Mouse (Mus musculus): ENCODE data around the gene Nol6.

Gene Nol6

DNA sequence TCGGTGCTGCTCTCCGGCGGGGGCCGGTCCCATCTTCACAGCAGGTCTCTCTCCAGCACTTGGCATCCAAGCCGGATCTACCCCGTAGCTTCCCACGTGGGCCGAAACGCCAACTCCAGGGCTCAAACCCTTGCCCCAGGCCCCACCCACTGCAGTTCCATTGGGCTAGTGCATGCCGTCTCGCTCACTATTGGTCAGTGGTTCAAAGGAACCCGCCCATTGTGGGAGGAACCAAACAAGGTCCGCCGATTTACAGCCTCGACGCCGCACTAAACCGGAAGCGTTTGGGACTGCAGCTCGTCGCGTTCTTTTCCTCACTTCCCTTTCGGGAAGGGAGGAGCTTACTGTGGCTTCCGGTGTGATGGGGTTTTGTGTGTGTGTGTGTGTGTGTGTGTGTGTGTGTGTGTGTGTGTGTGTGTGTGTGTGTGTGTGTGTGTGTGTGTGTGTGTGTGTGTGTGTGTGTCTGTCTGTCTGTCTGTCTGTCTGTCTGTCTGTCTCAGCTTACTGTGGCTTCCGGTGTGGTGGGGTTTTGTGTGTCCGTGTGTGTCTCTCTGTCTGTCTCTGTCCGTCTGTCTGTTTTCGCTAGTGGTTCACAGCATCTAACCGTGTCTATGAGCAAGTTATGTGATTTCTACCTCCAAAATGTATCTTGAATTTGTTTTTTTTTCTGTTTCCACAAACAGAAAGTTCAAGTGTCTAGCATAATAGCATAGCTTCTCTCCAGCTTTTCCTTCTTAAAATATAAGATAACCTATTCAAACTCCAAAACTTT lies at the start of gene Nol6:
Gene Nol6, minus strand, starts transcription at position 276 of the 772 bp plus-strand sequence.
- peak; percentile 97 for DNase-seq (ENCODE audit: extremely low spot score, low read depth, low spot score)

GRCm38 (mm10) chr4:41170970-41171369 lies 46.7 kb upstream of the Nol6 start:
- DNase-seq (ENCODE audit: extremely low spot score, low read depth, low spot score) = no peak

GRCm38 (mm10) chr4:41165693-41166475 lies 41.6 kb upstream of the Nol6 start:
- DNase-seq (ENCODE audit: extremely low spot score, low read depth, low spot score) = peak; percentile 61

GRCm38 (mm10) chr4:41164974-41165373 lies 40.7 kb upstream of the Nol6 start:
- no peak for DNase-seq (ENCODE audit: extremely low spot score, low read depth, low spot score)

DNA sequence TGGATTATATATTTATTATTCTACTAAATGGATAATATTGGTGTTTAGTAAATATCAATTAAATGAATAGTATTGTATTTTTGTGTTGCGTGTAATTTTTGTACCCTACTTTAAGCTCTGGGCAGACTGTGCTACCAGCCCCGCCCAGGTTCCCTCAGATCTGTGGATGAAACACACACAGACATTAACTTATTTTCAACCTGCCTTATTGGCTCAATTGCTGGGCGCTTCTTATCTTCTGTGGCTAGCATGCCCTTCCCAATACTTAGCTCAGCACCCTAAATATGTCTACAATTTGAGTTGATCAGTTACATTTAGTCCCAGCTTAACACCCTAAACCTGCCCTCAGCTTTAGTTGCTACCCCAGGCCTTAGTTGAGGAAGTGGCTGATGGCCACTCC lies 37.0 kb upstream of the Nol6 start:
- DNase-seq (ENCODE audit: extremely low spot score, low read depth, low spot score) = no peak

DNA sequence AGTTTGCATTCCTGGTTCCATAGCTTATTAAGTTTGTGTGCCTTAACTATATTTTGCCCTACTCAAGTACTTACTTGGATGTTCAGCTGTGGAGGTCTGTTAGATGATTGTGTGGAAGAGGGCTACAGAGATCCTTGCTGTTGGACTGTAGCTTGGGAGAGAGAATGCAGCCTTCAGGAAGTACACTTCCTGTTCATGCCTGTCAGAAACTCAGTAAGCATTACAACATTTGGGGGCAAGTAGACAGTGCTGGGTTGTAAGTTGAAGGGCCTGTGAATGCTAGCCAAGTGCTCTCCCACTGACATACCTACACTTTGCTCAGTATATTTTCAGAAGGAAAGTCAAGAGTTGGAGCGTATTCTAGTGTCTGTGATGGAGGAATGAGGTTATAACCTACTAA lies 34.0 kb upstream of the Nol6 start:
- no peak for DNase-seq (ENCODE audit: extremely low spot score, low read depth, low spot score)

DNA sequence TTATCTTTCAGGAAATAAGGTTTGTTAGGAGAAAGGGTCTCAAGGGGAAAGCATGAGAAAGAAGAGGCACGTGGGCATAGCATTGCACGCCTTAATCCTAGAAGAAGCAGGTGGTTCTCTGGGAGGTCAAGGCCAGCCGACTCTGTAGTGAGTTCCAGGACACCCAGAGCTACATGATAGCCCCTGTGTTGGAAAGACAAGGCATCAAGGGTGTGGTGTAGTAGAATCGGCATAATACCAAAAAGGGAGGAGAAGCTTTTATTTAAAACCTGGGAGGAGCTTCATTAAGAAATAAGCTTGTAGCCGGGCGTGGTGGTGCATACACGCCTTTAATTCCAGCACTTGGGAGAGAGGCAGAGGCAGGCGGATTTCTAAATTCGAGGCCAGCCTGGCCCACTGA lies 32.7 kb upstream of the Nol6 start:
- DNase-seq (ENCODE audit: extremely low spot score, low read depth, low spot score) = no peak

GRCm38 (mm10) chr4:41153146-41153545 lies 28.9 kb upstream of the Nol6 start:
- no peak for DNase-seq (ENCODE audit: extremely low spot score, low read depth, low spot score)

- no peak for DNase-seq (ENCODE audit: extremely low spot score, low read depth, low spot score)
Measured at GRCm38 (mm10) chr4:41151186-41151585, 26.9 kb upstream of the Nol6 start.

DNA sequence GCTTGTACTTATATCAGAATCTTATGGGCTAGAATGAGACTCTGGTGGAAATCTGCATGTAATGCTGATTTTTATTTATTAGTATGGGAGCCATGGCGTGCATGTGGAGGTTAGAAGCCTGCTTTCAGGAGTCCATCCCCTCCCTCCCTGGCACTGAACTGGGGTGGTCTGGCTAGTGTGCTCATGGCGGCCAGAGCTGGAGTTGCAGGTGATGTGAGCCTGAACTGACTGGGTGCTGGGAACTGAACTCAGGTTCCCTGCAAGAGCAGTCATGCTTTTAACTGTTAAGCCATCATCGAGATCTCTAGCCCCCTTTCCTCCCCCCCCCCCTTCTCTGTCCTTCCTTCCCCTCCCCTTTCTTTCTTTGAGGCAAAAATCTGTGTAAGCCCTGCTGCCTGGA lies 25.6 kb upstream of the Nol6 start:
- DNase-seq (ENCODE audit: extremely low spot score, low read depth, low spot score) = no peak

- DNase-seq (ENCODE audit: extremely low spot score, low read depth, low spot score) = no peak
Measured at GRCm38 (mm10) chr4:41142601-41143000, 18.3 kb upstream of the Nol6 start.

DNA sequence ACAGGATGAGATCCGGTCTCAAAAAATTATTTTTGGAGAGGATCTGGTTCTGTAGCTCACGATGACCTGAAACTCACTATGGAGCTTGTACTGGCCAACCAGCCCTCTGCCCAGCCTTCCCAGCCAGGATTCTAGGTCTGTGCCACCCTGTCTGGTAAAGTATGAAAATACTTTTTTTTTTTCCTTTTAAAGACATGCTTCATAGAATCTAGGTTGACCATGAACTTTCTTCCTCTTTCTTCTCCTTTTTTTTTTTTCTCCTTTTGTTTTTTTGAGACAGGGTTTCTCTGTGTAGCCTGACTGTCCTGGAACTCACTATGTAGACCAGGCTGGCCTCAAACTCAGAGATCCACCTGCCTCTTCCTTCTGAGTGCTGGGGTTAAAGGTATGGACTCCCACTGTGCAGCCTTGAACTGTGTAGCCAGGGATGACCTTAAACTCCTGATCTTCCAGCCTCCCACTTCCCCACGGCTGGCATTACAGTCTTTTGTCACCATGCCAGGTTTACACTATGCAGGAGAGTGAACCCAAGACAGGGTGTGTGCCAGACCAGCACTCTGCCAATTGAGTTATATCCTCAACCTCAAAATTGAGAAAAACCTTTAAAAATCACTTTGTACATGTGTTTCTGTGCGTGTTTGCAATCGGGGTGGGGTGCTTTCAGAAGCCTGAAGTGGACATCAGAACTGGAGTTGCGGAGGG lies 16.1 kb upstream of the Nol6 start:
- no peak for DNase-seq (ENCODE audit: extremely low spot score, low read depth, low spot score)

DNA sequence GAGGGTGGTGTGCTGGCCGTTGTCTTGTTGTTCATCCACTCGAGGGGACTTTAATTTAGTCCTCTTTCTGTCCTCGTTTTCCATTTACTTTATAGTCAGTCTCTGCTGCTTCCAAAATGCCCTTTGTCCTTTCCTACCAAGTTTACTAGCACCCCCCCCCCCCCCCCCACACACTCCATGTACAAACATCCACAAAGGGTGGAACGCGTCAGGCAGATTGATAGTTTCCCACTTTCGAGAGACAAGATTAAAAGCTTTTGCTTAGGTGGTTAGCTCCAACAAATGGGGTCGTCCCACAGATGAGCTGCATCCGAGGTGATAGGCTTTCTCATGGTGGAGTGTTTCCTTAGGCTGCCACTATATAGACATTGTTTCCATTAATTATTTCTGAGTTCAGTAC lies 12.6 kb upstream of the Nol6 start:
- no peak for DNase-seq (ENCODE audit: extremely low spot score, low read depth, low spot score)

- DNase-seq (ENCODE audit: extremely low spot score, low read depth, low spot score) = no peak
Measured at GRCm38 (mm10) chr4:41136454-41136805, 12.2 kb upstream of the Nol6 start.

DNA sequence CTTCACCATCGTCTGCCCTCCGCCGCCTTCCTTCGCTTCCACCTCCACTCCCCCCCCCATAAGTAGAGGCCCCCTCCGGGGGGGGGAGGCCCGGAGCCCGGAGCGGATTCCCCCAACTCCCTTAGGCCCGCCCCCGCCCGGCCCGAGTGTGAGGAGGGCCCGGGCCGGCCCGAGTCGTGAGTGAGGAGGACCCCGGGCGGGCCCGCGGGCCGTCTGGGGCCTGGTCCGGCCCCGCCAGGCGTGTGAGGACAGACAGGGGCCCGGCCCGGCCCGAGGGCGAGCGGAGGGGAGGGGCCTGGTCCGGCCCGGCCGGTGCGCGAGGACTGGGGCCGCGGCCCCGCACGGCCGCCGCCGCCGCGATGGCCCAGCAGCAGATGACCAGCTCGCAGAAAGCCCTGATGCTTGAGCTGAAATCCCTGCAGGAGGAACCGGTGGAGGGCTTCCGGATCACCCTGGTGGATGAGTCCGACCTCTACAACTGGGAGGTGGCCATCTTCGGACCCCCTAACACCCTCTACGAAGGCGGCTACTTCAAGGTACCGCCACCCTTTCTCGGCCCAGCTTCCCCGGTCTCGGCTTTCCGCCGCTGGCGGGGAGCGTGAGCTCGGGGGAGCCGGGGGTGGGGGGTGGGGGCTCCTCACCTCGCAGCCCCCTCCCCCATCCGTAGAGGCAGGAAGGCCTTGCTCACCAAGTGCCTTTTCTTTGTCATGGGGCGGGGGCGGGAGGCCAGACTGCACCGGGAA lies 11.6 kb upstream of the Nol6 start, which contains the start of gene Ube2r2:
Gene Ube2r2, plus strand, starts transcription at position 33 of the 743 bp plus-strand sequence.
- DNase-seq (ENCODE audit: extremely low spot score, low read depth, low spot score) = no peak

DNA sequence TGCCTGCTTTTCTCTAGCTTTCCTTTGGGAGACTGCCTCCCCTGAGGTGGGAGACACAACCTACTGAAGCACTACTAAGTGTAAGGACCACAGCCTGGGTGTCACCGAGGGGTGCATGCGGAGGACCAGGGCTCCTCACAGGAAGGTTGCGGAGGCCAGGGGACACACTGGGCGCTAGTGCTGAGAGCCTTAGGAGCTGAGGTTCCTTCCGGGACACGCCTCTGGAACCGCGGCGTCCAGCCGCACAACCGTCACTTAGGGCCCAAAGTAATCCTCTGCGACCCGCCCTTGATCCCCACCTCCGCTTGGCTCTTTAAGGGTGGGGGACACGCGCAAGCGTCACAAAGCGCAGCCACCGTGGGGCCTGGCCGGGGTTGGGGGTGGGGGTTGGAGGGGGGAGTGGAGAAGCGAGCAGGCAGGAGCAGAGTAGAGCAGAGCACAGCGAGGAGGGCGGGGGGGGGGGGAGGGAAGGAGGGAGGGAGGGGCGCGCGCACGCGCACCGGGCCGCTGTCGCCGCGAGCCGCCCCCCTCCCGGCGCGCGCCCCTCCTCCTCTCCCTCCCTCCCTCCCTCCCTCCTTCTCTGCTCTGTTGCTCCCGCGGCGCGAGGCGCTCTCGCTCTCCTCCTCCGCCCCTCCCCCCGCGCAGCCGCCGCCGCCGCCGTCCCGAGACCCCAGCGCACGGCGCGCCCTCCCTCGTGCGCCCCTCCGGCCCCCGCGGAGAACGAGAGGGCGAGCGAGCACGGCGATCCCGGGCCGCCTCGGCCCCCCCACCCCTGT lies 10.9 kb upstream of the Nol6 start:
- DNase-seq (ENCODE audit: extremely low spot score, low read depth, low spot score) = no peak

DNA sequence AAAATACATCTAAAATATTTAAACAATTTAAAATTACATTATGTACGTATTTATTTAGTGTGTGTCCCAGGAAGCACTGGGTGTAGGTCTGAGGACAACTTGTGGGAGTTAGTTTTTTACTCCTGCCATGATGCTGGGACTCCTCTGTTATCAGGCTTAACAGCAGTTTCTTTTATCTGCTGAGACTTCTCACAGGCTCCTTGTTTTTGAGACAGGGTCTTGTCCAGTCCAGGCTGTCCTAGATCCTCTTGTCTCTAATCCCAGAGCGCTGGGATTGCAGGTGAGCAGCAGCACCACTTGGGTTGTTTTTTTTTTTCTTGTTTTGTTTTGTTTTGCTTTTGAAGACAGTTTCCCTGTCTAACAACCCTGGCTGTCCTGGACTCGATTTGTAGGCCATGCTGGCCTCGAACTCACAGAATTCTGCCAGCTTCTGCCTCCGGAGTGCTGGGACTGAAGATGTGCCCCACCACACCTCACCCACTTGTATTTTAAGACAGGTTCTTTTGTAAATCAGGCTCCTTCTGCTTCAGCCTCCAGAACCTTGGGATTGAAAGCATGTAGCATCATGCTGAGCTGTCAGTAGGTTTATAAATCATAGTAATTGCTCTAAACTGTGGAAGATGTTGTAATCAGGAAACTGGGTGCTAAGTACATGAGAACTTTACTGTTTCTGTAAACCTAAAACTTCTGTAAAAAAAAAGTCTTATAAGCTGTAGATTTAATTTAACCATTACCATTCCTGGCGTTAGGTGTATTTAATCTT lies 9.5 kb upstream of the Nol6 start:
- DNase-seq (ENCODE audit: extremely low spot score, low read depth, low spot score) = no peak

DNA sequence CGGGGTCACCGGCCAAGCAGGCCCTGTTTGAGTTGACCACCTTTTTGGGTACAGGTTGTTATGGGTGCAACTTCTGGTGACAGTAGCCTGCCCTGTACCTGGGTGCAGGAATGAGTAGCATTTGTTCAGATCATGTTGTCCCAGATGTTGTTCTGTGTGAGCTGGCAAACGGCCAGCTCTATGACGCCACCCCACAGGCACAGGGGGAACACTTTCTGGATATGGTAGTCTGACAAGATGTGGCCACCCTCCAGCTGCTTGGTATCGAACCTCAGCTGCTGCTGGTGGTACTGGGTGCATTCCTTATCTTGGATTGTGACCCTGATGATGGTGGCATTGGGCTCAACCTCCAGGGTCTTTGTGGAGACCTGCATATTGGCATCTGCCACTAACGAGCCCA lies 8.2 kb upstream of the Nol6 start:
- no peak for DNase-seq (ENCODE audit: extremely low spot score, low read depth, low spot score)

DNA sequence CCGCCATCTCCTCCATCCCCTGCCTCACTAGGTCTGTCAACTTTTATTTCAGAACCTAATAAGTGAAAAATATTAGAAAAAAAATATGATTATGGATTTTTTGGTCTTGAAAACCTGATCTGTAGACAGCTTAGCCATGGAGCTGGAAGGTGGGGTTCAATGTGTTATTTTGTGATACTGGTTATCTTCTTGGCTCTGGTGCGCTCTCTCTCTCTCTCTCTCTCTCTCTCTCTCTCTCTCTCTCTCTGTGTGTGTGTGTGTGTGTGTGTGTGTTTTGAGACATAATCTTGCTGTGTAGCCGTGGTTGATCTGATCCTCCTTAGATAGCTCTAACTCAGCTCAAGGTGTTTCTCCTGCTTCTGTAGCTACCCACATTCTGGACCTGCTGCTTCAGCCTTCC lies 5.6 kb upstream of the Nol6 start:
- no peak for DNase-seq (ENCODE audit: extremely low spot score, low read depth, low spot score)

DNA sequence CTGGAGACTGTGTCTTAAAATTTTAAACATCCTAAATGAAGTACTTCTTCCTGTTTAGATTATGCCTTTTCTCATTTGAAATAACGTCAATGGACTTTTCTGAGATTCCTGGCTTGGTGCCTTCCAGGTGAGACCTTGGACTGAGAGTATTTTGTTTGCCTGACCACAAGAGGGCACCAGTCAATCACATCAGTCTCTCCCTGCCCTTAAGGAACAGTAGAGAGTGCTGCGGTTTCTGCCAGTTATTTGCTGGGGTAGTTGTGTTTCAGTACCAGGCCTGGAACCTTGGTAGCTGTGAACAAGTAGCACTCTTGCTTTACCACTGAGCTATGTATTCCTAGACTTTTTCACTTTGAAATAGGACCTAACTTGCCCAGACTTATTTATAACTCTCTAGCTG lies 5.2 kb upstream of the Nol6 start:
- no peak for DNase-seq (ENCODE audit: extremely low spot score, low read depth, low spot score)
